12 mouse cellular contexts compared by ENCODE assay signal in the genomic region with DNA sequence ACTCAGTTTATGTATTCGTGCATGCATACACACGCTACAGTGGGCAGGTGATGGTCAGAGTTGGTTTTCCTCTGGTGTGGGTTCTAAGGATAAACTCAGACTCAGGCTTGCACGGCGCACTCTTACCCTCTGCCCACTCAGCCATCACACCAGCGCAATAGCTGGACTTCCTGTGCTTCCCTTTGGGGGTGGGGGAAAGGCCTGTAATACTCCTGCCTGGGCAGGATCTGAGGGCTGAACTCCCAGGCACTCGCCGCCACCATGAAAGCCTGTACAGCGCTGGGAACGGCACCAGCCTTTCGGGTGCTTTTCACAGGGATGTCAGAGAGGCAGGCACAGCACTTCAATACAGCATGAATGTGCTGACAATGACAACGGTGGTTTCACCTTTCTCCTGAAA. TPM values are rescaled to one million over a fixed set of nuclear protein-coding genes. Genes with fewer than 3 reads are reported as not detected.
DNase-seq lines count a peak whose midpoint lies in the region; ATAC-seq and TF ChIP-seq lines count a peak whose summit lies in the region.
"Had no signal": no experiment of that assay in that cellular context is flagged by ENCODE, and none has a peak within 500 bp of the region (broad histone marks: within the 10 kb centered on the region; RNA-seq: fewer than 3 reads in every experiment).

No protein-coding gene starts in this region.

- ATAC-seq in hindbrain, embryonic 16.5 days = 0 out of 2 replicates have a peak, but pooled peaks have one; percentile 38
- no peak for ATAC-seq in hindbrain, embryonic 14.5 days (ENCODE audit: low FRiP score)
- no peak for ATAC-seq in megakaryocyte, adult 5-6 weeks (ENCODE audit: poor library complexity, severe bottlenecking)
- ATAC-seq: intestine, postnatal 0 days; midbrain, embryonic 13.5 days had no signal

- no peaks in the 10 kb centered on the region for H3K27me3 ChIP-seq in heart, adult 2 months (ENCODE audit: control insufficient read depth, insufficient read depth, low read length)
- no peaks in the 10 kb centered on the region for H3K27me3 ChIP-seq in hindbrain, embryonic 16.5 days (replicated peaks; ENCODE audit: control insufficient read depth, insufficient read depth, low read length)
- no peaks in the 10 kb centered on the region for H3K27me3 ChIP-seq in hindbrain, embryonic 14.5 days (ENCODE audit: control insufficient read depth, insufficient read depth, low read length)
- no peaks in the 10 kb centered on the region for H3K27me3 ChIP-seq in megakaryocyte, embryonic 14.5 days (replicated peaks)
- H3K27me3 ChIP-seq: embryonic facial prominence, embryonic 13.5 days; midbrain, embryonic 13.5 days had no signal

- TF ChIP-seq POLR2A in heart, adult 2 months (IDR thresholded peaks at IDR 0.05; ENCODE audit: insufficient read depth, low read depth, low read length) = no peak

- H3K9ac ChIP-seq in heart, adult 2 months (ENCODE audit: low read depth, low read length) = peak overlapping the region; percentile 63
- H3K9ac ChIP-seq in hindbrain, embryonic 16.5 days (ENCODE audit: low read depth, low read length) = no peak overlapping the region
- H3K9ac ChIP-seq in hindbrain, embryonic 14.5 days = no peak overlapping the region
- H3K9ac ChIP-seq: embryonic facial prominence, embryonic 13.5 days; midbrain, embryonic 13.5 days had no signal

- no peak for TF ChIP-seq EP300 in heart, adult 2 months (IDR thresholded peaks at IDR 0.05; ENCODE audit: insufficient read depth, low read depth, low read length)

- intact Hi-C loops in heart, adult 2 months (cut with DNase I) = no loop called here
- intact Hi-C loops in heart, postnatal 36 days (cut with DNase I) = no loop called here

- peaks cover 15% of the 10 kb centered on the region for H3K4me1 ChIP-seq in heart, adult 2 months (ENCODE audit: control insufficient read depth, insufficient read depth, low read length)
- H3K4me1 ChIP-seq in hindbrain, embryonic 16.5 days (ENCODE audit: control insufficient read depth, insufficient read depth, low read depth, low read length) = peaks cover 12% of the 10 kb centered on the region
- H3K4me1 ChIP-seq in hindbrain, embryonic 14.5 days (replicated peaks; ENCODE audit: control insufficient read depth, insufficient read depth, low read length) = no peaks in the 10 kb centered on the region
- peaks cover 60% of the 10 kb centered on the region for H3K4me1 ChIP-seq in megakaryocyte, embryonic 14.5 days

- peaks cover 3% of the 10 kb centered on the region; the same call in 1 of the 2 replicates for H3K9me3 ChIP-seq in hindbrain, embryonic 16.5 days (ENCODE audit: control insufficient read depth, low read length)
- H3K9me3 ChIP-seq in hindbrain, embryonic 14.5 days (ENCODE audit: control insufficient read depth, low read length) = no peaks in the 10 kb centered on the region
- no peaks in the 10 kb centered on the region for H3K9me3 ChIP-seq in megakaryocyte, embryonic 14.5 days
- H3K9me3 ChIP-seq: embryonic facial prominence, embryonic 13.5 days; midbrain, embryonic 13.5 days had no signal

- no peak for TF ChIP-seq CTCF in heart, adult 2 months (IDR thresholded peaks at IDR 0.05)

- no peak overlapping the region; the same call in 1 of the 2 replicates for H3K27ac ChIP-seq in heart, adult 2 months
- no peak overlapping the region for H3K27ac ChIP-seq in hindbrain, embryonic 16.5 days (ENCODE audit: low read depth, low read length)
- no peak overlapping the region for H3K27ac ChIP-seq in hindbrain, embryonic 14.5 days
- H3K27ac ChIP-seq: embryonic facial prominence, embryonic 13.5 days; midbrain, embryonic 13.5 days had no signal

- H3K36me3 ChIP-seq in heart, adult 2 months (ENCODE audit: control insufficient read depth, insufficient read depth, low read length) = peaks cover 2% of the 10 kb centered on the region
- peaks cover 31% of the 10 kb centered on the region for H3K36me3 ChIP-seq in hindbrain, embryonic 16.5 days (ENCODE audit: control insufficient read depth, insufficient read depth, low read length)
- peaks cover 39% of the 10 kb centered on the region for H3K36me3 ChIP-seq in hindbrain, embryonic 14.5 days (replicated peaks; ENCODE audit: control insufficient read depth, insufficient read depth)
- peaks cover 51% of the 10 kb centered on the region for H3K36me3 ChIP-seq in megakaryocyte, embryonic 14.5 days (replicated peaks; ENCODE audit: low read length)

- H3K79me2 ChIP-seq in heart, adult 2 months (replicated peaks; ENCODE audit: control insufficient read depth, insufficient read depth, low read length) = peaks cover 10% of the 10 kb centered on the region

- no peak overlapping the region for H3K4me3 ChIP-seq in heart, adult 2 months
- H3K4me3 ChIP-seq in hindbrain, embryonic 16.5 days (ENCODE audit: low read length) = no peak overlapping the region
- no peak overlapping the region for H3K4me3 ChIP-seq in hindbrain, embryonic 14.5 days (replicated peaks; ENCODE audit: low read length)
- peak overlapping the region; percentile 62 for H3K4me3 ChIP-seq in megakaryocyte, embryonic 14.5 days (replicated peaks)
- H3K4me3 ChIP-seq: embryonic facial prominence, embryonic 13.5 days; midbrain, embryonic 13.5 days had no signal

- 32% methylated on average over 11 of the region's 11 CpGs for WGBS in heart, adult 2 months
- 76% methylated on average over 11 of the region's 11 CpGs for WGBS in hindbrain, embryonic 16.5 days
- WGBS in hindbrain, embryonic 14.5 days = 82% methylated on average over 11 of the region's 11 CpGs

- no peak overlapping the region for H3K4me2 ChIP-seq in hindbrain, embryonic 16.5 days (ENCODE audit: low read length)
- no peak overlapping the region for H3K4me2 ChIP-seq in hindbrain, embryonic 14.5 days (replicated peaks)
- H3K4me2 ChIP-seq: embryonic facial prominence, embryonic 13.5 days; midbrain, embryonic 13.5 days had no signal

- peak in 1 of 2 experiments; percentile 37 for DNase-seq in heart, adult 2 months
- DNase-seq in heart, postnatal 36 days = no peak
- no peak for DNase-seq in hindbrain, embryonic 14.5 days (ENCODE audit: low spot score)
- DNase-seq in kidney, postnatal 4 days = peak; percentile 39 to 52
- DNase-seq in cerebellum, adult 11 months = no peak
- DNase-seq: right cerebral cortex, adult 18-20 months had no signal

RNA-seq across cellular contexts. Expression of a gene that starts 15.3 kb away (rescaled TPM):
- total RNA-seq in heart, adult 2 months (2021) = 10 to 100 TPM; 28.0 to 28.9 TPM
- 10.7 and 11.5 TPM in 2 replicates for polyA plus RNA-seq in heart, adult 2 months (2012; rRNA removed)
- total RNA-seq in heart, postnatal 36 days (2021) = 10 to 100 TPM; 31.1 to 32.4 TPM
- 10.1 and 11.8 TPM in 2 replicates for polyA plus RNA-seq in hindbrain, embryonic 16.5 days (2015; fragmentation: Nextera tagmentation; extraction: Ambion mirVana)
- polyA plus RNA-seq in hindbrain, embryonic 14.5 days (2014; fragmentation: Nextera tagmentation; extraction: Ambion mirVana) = 20.3 and 20.4 TPM in 2 replicates
- 101 and 202 TPM in 2 replicates for polyA plus RNA-seq in megakaryocyte, embryonic 14.5 days (2012; ENCODE audit: insufficient read depth, low replicate concordance)
- total RNA-seq in megakaryocyte, adult 5-6 weeks (2015) = 30.4 and 34.2 TPM in 2 replicates
- total RNA-seq in megakaryocyte, adult 5-6 weeks (2017) = 28.7 and 39.3 TPM in 2 replicates

Comparison
In these comparisons a context has a peak if more than half of its experiments do, and no peak if none do; other contexts are left out.
1. DNase-seq: peak in kidney, postnatal 4 days (2 of 2); none in heart, postnatal 36 days (0 of 2), hindbrain, embryonic 14.5 days (single experiment) and cerebellum, adult 11 months (single experiment).